Mouse (Mus musculus): Measurements from ENCODE around the gene Hoxb5. TPM values are rescaled to one million over a fixed set of nuclear protein-coding genes. Genes with fewer than 3 reads are reported as not detected.

Gene Hoxb5
- not detected in 2 replicates for polyA plus RNA-seq (2014; fragmentation: Nextera tagmentation; extraction: Ambion mirVana)

DNA sequence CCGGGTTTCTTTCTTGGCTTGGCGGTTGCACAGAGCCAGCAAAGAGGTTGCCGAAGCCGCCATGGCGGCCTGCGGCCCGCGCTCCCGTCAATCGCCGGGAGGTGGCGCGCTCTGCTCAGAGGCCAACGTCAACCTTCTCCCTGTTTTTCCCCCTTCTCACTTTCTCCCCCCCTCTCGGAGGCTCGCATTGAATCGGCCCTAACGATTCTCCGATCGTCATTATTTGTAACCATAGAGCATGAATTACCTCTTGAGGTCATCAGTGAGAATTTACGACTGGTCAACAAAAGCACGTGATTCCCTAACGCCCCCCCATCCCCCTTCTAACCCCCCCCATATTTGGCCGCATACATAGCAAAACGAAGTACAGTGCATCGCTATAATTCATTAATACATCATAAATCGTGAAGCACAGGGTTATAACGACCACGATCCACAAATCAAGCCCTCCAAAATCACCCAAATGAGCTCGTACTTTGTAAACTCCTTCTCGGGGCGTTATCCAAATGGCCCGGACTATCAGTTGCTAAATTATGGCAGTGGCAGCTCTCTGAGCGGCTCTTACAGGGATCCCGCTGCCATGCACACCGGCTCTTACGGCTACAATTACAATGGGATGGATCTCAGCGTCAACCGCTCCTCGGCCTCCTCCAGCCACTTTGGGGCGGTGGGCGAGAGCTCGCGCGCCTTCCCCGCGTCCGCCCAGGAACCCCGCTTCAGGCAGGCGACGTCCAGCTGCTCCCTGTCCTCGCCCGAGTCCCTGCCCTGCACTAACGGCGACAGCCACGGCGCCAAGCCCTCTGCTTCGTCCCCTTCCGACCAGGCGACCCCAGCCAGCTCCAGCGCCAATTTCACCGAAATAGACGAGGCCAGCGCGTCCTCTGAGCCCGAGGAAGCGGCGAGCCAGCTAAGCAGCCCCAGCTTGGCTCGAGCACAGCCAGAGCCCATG lies at the start of gene Hoxb5:
Hoxb5 (plus strand) TSS at position 186 of the 949 bp plus-strand sequence.
- peaks cover 100% of the 10 kb centered on the region for H3K27me3 ChIP-seq (ENCODE audit: control insufficient read depth, insufficient read depth, low read length)
- ATAC-seq (ENCODE audit: low FRiP score, low TSS enrichment): no peak

GRCm38 (mm10) chr11:96254221-96254620 lies 48.9 kb upstream of the Hoxb5 start:
- DNase-seq: no peak
- no peaks in the 10 kb centered on the region for H3K4me1 ChIP-seq (ENCODE audit: control insufficient read depth, insufficient read depth, low read length)
- WGBS: 3% methylated on average over 11 of the region's 11 CpGs
- H3K9me3 ChIP-seq (ENCODE audit: control insufficient read depth, low read length): 0 out of 2 replicates have a peak, but pooled peaks cover 2% of the 10 kb centered on the region
- H3K36me3 ChIP-seq (ENCODE audit: control insufficient read depth, insufficient read depth, low read length): no peaks in the 10 kb centered on the region
- H3K4me2 ChIP-seq (ENCODE audit: low read length): no peak overlapping the region
- H3K4me3 ChIP-seq (replicated peaks; ENCODE audit: low read depth, low read length): no peak overlapping the region
- peaks cover 100% of the 10 kb centered on the region for H3K27me3 ChIP-seq (ENCODE audit: control insufficient read depth, insufficient read depth, low read length)
- H3K27ac ChIP-seq (replicated peaks; ENCODE audit: low read depth, low read length): no peak overlapping the region
- no peak for ATAC-seq (ENCODE audit: low FRiP score, low TSS enrichment)
- H3K9ac ChIP-seq (replicated peaks; ENCODE audit: low read length): no peak overlapping the region

More for the DNA sequence above, at the start of gene Hoxb5:
- Histone ChIP-seq H3K4me3 (replicated peaks; ENCODE audit: low read depth, low read length) (no peak within 1 kb of the TSS), H3K4me1 (ENCODE audit: control insufficient read depth, insufficient read depth, low read length) (no peaks in the 10 kb centered on the region), H3K4me2 (ENCODE audit: low read length) (no peak within 1 kb of the TSS), H3K27ac (replicated peaks; ENCODE audit: low read depth, low read length) (no peak within 1 kb of the TSS), H3K36me3 (ENCODE audit: control insufficient read depth, insufficient read depth, low read length) (no peaks in the 10 kb centered on the region), H3K9ac (replicated peaks; ENCODE audit: low read length) (no peak within 1 kb of the TSS), H3K9me3 (ENCODE audit: control insufficient read depth, low read length) (no peaks in the 10 kb centered on the region)
- 1% methylated on average over 69 of the region's 69 CpGs for WGBS
- DNase-seq: peak; percentile 83

DNA sequence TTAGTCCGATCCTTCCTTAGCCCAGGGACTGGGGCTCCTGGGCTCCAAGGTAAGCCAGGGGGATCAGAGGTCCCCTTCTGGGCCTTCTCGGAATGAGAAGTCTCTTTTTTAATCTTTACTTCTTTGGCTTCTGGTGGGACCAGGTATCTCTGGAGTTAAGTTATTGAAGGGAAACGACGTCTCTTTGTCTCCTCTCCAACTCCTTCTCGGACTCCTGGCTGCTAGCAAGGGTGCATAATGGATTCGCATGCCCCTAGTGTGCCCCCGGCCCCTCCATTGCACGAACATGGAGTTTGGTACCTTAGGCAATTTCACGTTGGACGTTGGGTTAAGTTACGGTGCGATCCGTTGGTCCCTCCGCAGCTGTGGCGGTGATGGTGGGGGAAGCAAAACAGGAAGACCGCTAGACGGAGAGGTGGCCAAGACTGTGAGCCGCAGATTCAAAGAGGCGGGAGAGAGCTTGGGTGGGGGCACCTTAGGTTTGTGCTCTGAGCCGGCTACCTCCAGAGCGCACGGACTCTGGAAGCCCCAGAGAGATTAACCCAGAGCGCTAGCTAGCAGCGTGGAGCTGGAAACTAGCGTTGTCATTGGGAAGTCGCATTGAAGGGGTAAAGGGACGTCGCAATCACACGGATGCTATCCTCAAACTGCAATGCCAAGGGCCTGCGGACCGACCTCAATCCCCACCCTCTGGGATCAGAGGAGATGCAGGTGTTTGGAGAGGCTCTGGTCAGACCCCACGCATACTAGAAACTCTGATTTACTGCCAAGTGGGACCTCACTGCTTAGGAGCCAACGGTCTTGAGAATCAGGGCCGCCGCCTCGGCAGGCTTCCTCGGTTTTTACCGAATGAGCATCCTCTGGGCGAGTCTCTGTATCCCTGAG lies 47.8 kb upstream of the Hoxb5 start:
- 2% methylated on average over 39 of the region's 39 CpGs for WGBS
- H3K9me3 ChIP-seq (ENCODE audit: control insufficient read depth, low read length): no peaks in the 10 kb centered on the region
- H3K27me3 ChIP-seq (ENCODE audit: control insufficient read depth, insufficient read depth, low read length): peaks cover 100% of the 10 kb centered on the region
- no peak overlapping the region for H3K27ac ChIP-seq (replicated peaks; ENCODE audit: low read depth, low read length)
- H3K4me2 ChIP-seq (ENCODE audit: low read length): no peak overlapping the region
- DNase-seq: no peak
- no peaks in the 10 kb centered on the region for H3K4me1 ChIP-seq (ENCODE audit: control insufficient read depth, insufficient read depth, low read length)
- no peak for ATAC-seq (ENCODE audit: low FRiP score, low TSS enrichment)
- H3K4me3 ChIP-seq (replicated peaks; ENCODE audit: low read depth, low read length): no peak overlapping the region
- H3K36me3 ChIP-seq (ENCODE audit: control insufficient read depth, insufficient read depth, low read length): no peaks in the 10 kb centered on the region
- no peak overlapping the region for H3K9ac ChIP-seq (replicated peaks; ENCODE audit: low read length)

DNA sequence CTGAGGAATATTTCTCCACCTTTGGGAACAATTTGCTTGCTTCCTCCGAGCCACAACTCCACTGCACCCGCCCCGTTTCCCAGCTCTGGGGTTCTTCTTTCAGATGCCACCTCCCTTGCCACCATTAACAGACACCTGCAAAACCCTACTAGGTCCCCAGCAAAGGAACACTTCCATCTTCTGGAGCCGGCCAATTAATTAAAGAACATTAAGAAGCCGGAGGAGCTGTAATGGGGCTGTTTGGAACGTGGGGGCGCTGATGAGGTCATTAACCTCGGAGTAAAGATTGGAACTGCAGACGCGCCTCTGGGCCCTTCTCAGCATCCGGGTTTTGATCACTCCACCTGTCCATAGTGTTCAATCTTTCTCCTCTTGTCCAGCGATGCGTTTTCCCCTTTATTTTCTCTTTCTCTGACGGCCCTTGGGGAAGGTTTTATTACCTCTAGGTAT lies 47.1 kb upstream of the Hoxb5 start:
- Histone ChIP-seq H3K4me3 (replicated peaks; ENCODE audit: low read depth, low read length) (no peak overlapping the region), H3K9ac (replicated peaks; ENCODE audit: low read length) (no peak overlapping the region), H3K4me2 (ENCODE audit: low read length) (no peak overlapping the region), H3K9me3 (ENCODE audit: control insufficient read depth, low read length) (no peaks in the 10 kb centered on the region), H3K4me1 (ENCODE audit: control insufficient read depth, insufficient read depth, low read length) (no peaks in the 10 kb centered on the region), H3K27ac (replicated peaks; ENCODE audit: low read depth, low read length) (no peak overlapping the region), H3K36me3 (ENCODE audit: control insufficient read depth, insufficient read depth, low read length) (no peaks in the 10 kb centered on the region), H3K27me3 (ENCODE audit: control insufficient read depth, insufficient read depth, low read length) (peaks cover 100% of the 10 kb centered on the region)
- no peak for ATAC-seq (ENCODE audit: low FRiP score, low TSS enrichment)
- no peak for DNase-seq
- WGBS: 2% methylated on average over 14 of the region's 14 CpGs

GRCm38 (mm10) chr11:96257141-96257540 lies 46.0 kb upstream of the Hoxb5 start:
- H3K36me3 ChIP-seq (ENCODE audit: control insufficient read depth, insufficient read depth, low read length): no peaks in the 10 kb centered on the region
- 14% methylated on average over 2 of the region's 2 CpGs for WGBS
- H3K27ac ChIP-seq (replicated peaks; ENCODE audit: low read depth, low read length): no peak overlapping the region
- H3K9me3 ChIP-seq (ENCODE audit: control insufficient read depth, low read length): no peaks in the 10 kb centered on the region
- ATAC-seq (ENCODE audit: low FRiP score, low TSS enrichment) (no peak), DNase-seq (no peak)
- H3K4me3 ChIP-seq (replicated peaks; ENCODE audit: low read depth, low read length): no peak overlapping the region
- no peak overlapping the region for H3K4me2 ChIP-seq (ENCODE audit: low read length)
- no peak overlapping the region for H3K9ac ChIP-seq (replicated peaks; ENCODE audit: low read length)
- no peaks in the 10 kb centered on the region for H3K4me1 ChIP-seq (ENCODE audit: control insufficient read depth, insufficient read depth, low read length)
- peaks cover 100% of the 10 kb centered on the region for H3K27me3 ChIP-seq (ENCODE audit: control insufficient read depth, insufficient read depth, low read length)

GRCm38 (mm10) chr11:96259038-96259437 lies 44.1 kb upstream of the Hoxb5 start:
- DNase-seq: no peak
- H3K9ac ChIP-seq (replicated peaks; ENCODE audit: low read length): no peak overlapping the region
- no peaks in the 10 kb centered on the region for H3K9me3 ChIP-seq (ENCODE audit: control insufficient read depth, low read length)
- no peaks in the 10 kb centered on the region for H3K36me3 ChIP-seq (ENCODE audit: control insufficient read depth, insufficient read depth, low read length)
- no peak overlapping the region for H3K27ac ChIP-seq (replicated peaks; ENCODE audit: low read depth, low read length)
- no peak for ATAC-seq (ENCODE audit: low FRiP score, low TSS enrichment)
- WGBS: 3% methylated on average over 2 of the region's 2 CpGs
- no peak overlapping the region for H3K4me2 ChIP-seq (ENCODE audit: low read length)
- H3K27me3 ChIP-seq (ENCODE audit: control insufficient read depth, insufficient read depth, low read length): peaks cover 100% of the 10 kb centered on the region
- H3K4me3 ChIP-seq (replicated peaks; ENCODE audit: low read depth, low read length): no peak overlapping the region
- H3K4me1 ChIP-seq (ENCODE audit: control insufficient read depth, insufficient read depth, low read length): no peaks in the 10 kb centered on the region

- H3K4me1 ChIP-seq (ENCODE audit: control insufficient read depth, insufficient read depth, low read length): no peaks in the 10 kb centered on the region
- H3K27ac ChIP-seq (replicated peaks; ENCODE audit: low read depth, low read length): no peak overlapping the region
- no peak overlapping the region for H3K4me3 ChIP-seq (replicated peaks; ENCODE audit: low read depth, low read length)
- no peaks in the 10 kb centered on the region for H3K36me3 ChIP-seq (ENCODE audit: control insufficient read depth, insufficient read depth, low read length)
- no peak for DNase-seq
- WGBS: 9% methylated on average over 1 of the region's 1 CpGs
- H3K27me3 ChIP-seq (ENCODE audit: control insufficient read depth, insufficient read depth, low read length): peaks cover 100% of the 10 kb centered on the region
- no peak for ATAC-seq (ENCODE audit: low FRiP score, low TSS enrichment)
- H3K4me2 ChIP-seq (ENCODE audit: low read length): no peak overlapping the region
- no peak overlapping the region for H3K9ac ChIP-seq (replicated peaks; ENCODE audit: low read length)
- no peaks in the 10 kb centered on the region for H3K9me3 ChIP-seq (ENCODE audit: control insufficient read depth, low read length)
These were observed 43.6 kb upstream of the Hoxb5 start for GRCm38 (mm10) chr11:96259511-96259910.

- H3K36me3 ChIP-seq (ENCODE audit: control insufficient read depth, insufficient read depth, low read length): no peaks in the 10 kb centered on the region
- H3K4me1 ChIP-seq (ENCODE audit: control insufficient read depth, insufficient read depth, low read length): no peaks in the 10 kb centered on the region
- no peak overlapping the region for H3K4me3 ChIP-seq (replicated peaks; ENCODE audit: low read depth, low read length)
- 2% methylated on average over 23 of the region's 23 CpGs for WGBS
- peaks cover 100% of the 10 kb centered on the region for H3K27me3 ChIP-seq (ENCODE audit: control insufficient read depth, insufficient read depth, low read length)
- no peaks in the 10 kb centered on the region for H3K9me3 ChIP-seq (ENCODE audit: control insufficient read depth, low read length)
- DNase-seq: no peak
- no peak for ATAC-seq (ENCODE audit: low FRiP score, low TSS enrichment)
- H3K4me2 ChIP-seq (ENCODE audit: low read length): no peak overlapping the region
- no peak overlapping the region for H3K9ac ChIP-seq (replicated peaks; ENCODE audit: low read length)
- no peak overlapping the region for H3K27ac ChIP-seq (replicated peaks; ENCODE audit: low read depth, low read length)
These were observed 42.7 kb upstream of the Hoxb5 start for GRCm38 (mm10) chr11:96260310-96260970.
